Mouse (Mus musculus) megakaryocyte progenitor cell, adult 5-6 weeks (primary cell): Measurements from ENCODE around the gene Defb38. TPM values are rescaled to one million over a fixed set of nuclear protein-coding genes. Genes with fewer than 3 reads are reported as not detected.

Experiments
- ATAC-seq: replicated peaks from 2 replicates; pipeline ENCODE4 v1.8.0; 2016; ENCODE audit warnings: mild to moderate bottlenecking, moderate TSS enrichment, inconsistent platforms; ENCODE audit not compliant: poor library complexity
- total RNA-seq, 2 experiments: library from RNA; stranded (forward) in 1 of 2; stranded (reverse) in 1 of 2; fragments of 157-497, 149-512 nt in 1 of 2; fragments of 200-1000 nt in 1 of 2; gene quantifications; 2 replicates each; pipeline versions ENCODE4 v1.2.3 to v1.2.4; 2015 to 2017

Defb38 gene
- total RNA-seq (2015) (not detected in 2 replicates), total RNA-seq (2017) (not detected in 2 replicates)

- no peak for ATAC-seq
Observed at GRCm38 (mm10) chr8:19026466-19026865, at the start of gene Defb38. Gene Defb38, minus strand, starts transcription at chr8:19026566.

GRCm38 (mm10) chr8:19066013-19066412 lies 39.6 kb upstream of the Defb38 start:
- ATAC-seq = no peak

GRCm38 (mm10) chr8:19064710-19065109 lies 38.3 kb upstream of the Defb38 start, which contains the start of gene Defb39:
Gene Defb39, minus strand, starts transcription at chr8:19064810.
- ATAC-seq = no peak

GRCm38 (mm10) chr8:19062891-19063290 lies 36.5 kb upstream of the Defb38 start:
- ATAC-seq = no peak

- ATAC-seq = no peak
Observed at GRCm38 (mm10) chr8:19045242-19045641, 18.9 kb upstream of the Defb38 start.

Other genes starting within 250 kb of the Defb38 start
- not detected in 2 replicates for gene Defb40, start 48.3 kb downstream of the Defb38 start, total RNA-seq (2015)
- gene Defb40, start 48.3 kb downstream of the Defb38 start, total RNA-seq (2017) = not detected in 2 replicates
- not detected in 2 replicates for gene Defb37, start 35.5 kb downstream of the Defb38 start, total RNA-seq (2015)
- gene Defb37, start 35.5 kb downstream of the Defb38 start, total RNA-seq (2017) = not detected in 2 replicates
- gene Defb39, start 38.2 kb upstream of the Defb38 start, total RNA-seq (2015) = not detected in 2 replicates
- gene Defb39, start 38.2 kb upstream of the Defb38 start, total RNA-seq (2017) = not detected in 2 replicates
- not detected in 2 replicates for gene Defb12, start 88.3 kb upstream of the Defb38 start, total RNA-seq (2015)
- not detected in 2 replicates for gene Defb12, start 88.3 kb upstream of the Defb38 start, total RNA-seq (2017)
- not detected in 2 replicates for gene Defb34, start 97.2 kb upstream of the Defb38 start, total RNA-seq (2015)
- gene Defb34, start 97.2 kb upstream of the Defb38 start, total RNA-seq (2017) = not detected in 2 replicates
- gene Gm45826, start 114.2 kb upstream of the Defb38 start, total RNA-seq (2015) = not detected in 2 replicates
- not detected in 2 replicates for gene Gm45826, start 114.2 kb upstream of the Defb38 start, total RNA-seq (2017)
- not detected in 2 replicates for gene Defb14, start 167.8 kb upstream of the Defb38 start, total RNA-seq (2015)
- not detected in 2 replicates for gene Defb14, start 167.8 kb upstream of the Defb38 start, total RNA-seq (2017)
- not detected in 2 replicates for gene Defb4, start 172.1 kb upstream of the Defb38 start, total RNA-seq (2015)
- not detected in 2 replicates for gene Defb4, start 172.1 kb upstream of the Defb38 start, total RNA-seq (2017)
- not detected in 2 replicates for gene Defb6, start 198.9 kb upstream of the Defb38 start, total RNA-seq (2015)
- gene Defb6, start 198.9 kb upstream of the Defb38 start, total RNA-seq (2017) = not detected in 2 replicates
- not detected in 2 replicates for gene Defb46, start 213.3 kb upstream of the Defb38 start, total RNA-seq (2015)
- not detected in 2 replicates for gene Defb46, start 213.3 kb upstream of the Defb38 start, total RNA-seq (2017)
- not detected in 2 replicates for gene Defb5, start 221.0 kb upstream of the Defb38 start, total RNA-seq (2015)
- gene Defb5, start 221.0 kb upstream of the Defb38 start, total RNA-seq (2017) = not detected in 2 replicates